Mouse (Mus musculus) liver, embryonic 16.5 days (tissue): ENCODE measurements around the gene Pla1a. TPM values are rescaled to one million over a fixed set of nuclear protein-coding genes. Genes with fewer than 3 reads are reported as not detected.

ENCODE experiments used
- ATAC-seq: fragments of 200-750 bp; cut with Nextera tagmentation; 2 replicates; pipeline ENCODE4 v1.8.0; 2017; ENCODE audit warnings: low read depth, mild to moderate bottlenecking, moderate number of reproducible peaks, moderate library complexity
- H3K27ac ChIP-seq: fragments of 300-500 bp; sonication (generic); 2 replicates; pipeline ENCODE4 v1.5.1; 2014; ENCODE audit warnings: mild to moderate bottlenecking, low read length
- H3K27me3 ChIP-seq: fragments of 300-500 bp; sonication (generic); 2 replicates; pipeline ENCODE4 v1.6.1; 2014; ENCODE audit warnings: low read depth, low read length, mixed read lengths; ENCODE audit not compliant: control insufficient read depth, insufficient read depth
- H3K36me3 ChIP-seq: fragments of 300-500 bp; sonication (generic); 2 replicates; pipeline ENCODE4 v1.6.1; 2014; ENCODE audit warnings: mild to moderate bottlenecking; ENCODE audit not compliant: control insufficient read depth, insufficient read depth
- H3K4me1 ChIP-seq: fragments of 300-500 bp; sonication (generic); 2 replicates; pipeline ENCODE4 v1.6.1; 2014; ENCODE audit warnings: low read depth, low read length, mixed read lengths; ENCODE audit not compliant: control insufficient read depth
- H3K4me2 ChIP-seq: fragments of 300-500 bp; sonication (generic); 2 replicates; pipeline ENCODE4 v1.6.1; 2014; ENCODE audit warnings: low read depth, low read length, mixed read lengths
- H3K4me3 ChIP-seq: fragments of 300-500 bp; sonication (generic); 2 replicates; pipeline ENCODE4 v1.5.1; 2014; ENCODE audit warnings: low read depth, mild to moderate bottlenecking, low read length
- H3K9ac ChIP-seq: fragments of 300-500 bp; sonication (generic); 2 replicates; pipeline ENCODE4 v1.6.1; 2014; ENCODE audit warnings: low read depth, low read length
- H3K9me3 ChIP-seq: fragments of 300-500 bp; sonication (generic); replicated peaks from 2 replicates; pipeline ENCODE4 v1.6.1; 2016; ENCODE audit warnings: low read length; ENCODE audit not compliant: control insufficient read depth
- WGBS: fragments of 180-500 bp; shearing (Covaris S2); extraction: QIAGEN DNeasy Blood & Tissue Kit; methylation state at CpG from one replicate; pipeline ENCODE4 v1.1.7; 2014; ENCODE audit not compliant: insufficient replicate concordance; 5-methylcytosine and 5-hydroxymethylcytosine counted together
- polyA plus RNA-seq: library from polyadenylated mRNA; unstranded; fragments of >200 nt; fragmentation: Nextera tagmentation; extraction: Ambion mirVana; gene quantifications from 2 replicates; pipeline ENCODE4 v1.2.1, GENCODE M21; 2015

Pla1a gene
- polyA plus RNA-seq, 1 experiment from 2014 or later = 40.4 TPM

DNA sequence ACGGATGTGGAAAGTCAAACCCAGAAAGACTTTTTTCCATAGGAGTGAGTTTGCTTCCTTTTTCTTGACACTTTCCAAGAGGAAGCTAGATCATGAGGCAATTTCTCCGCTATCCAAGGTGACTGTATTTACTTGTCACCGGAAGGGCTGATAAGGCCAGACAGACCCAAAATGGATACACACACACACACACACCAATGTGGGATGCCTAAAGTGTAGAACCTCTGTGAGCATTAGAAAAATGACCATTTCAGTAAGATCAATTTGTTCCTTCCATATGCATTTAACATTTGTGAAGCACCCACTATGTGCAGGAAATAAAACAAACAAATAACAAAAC is 69.7 kb downstream of the Pla1a start:
- ATAC-seq = no peak
- H3K27ac ChIP-seq = no peak overlapping the region
- H3K36me3 ChIP-seq = no peaks in the 10 kb centered on the region
- peaks cover 24% of the 10 kb centered on the region for H3K4me1 ChIP-seq
- no peaks in the 10 kb centered on the region for H3K9me3 ChIP-seq
- 48% methylated on average over 3 of the region's 3 CpGs for WGBS
- H3K4me3 ChIP-seq = no peak overlapping the region
- no peak overlapping the region for H3K4me2 ChIP-seq
- no peaks in the 10 kb centered on the region for H3K27me3 ChIP-seq
- no peak overlapping the region for H3K9ac ChIP-seq

DNA sequence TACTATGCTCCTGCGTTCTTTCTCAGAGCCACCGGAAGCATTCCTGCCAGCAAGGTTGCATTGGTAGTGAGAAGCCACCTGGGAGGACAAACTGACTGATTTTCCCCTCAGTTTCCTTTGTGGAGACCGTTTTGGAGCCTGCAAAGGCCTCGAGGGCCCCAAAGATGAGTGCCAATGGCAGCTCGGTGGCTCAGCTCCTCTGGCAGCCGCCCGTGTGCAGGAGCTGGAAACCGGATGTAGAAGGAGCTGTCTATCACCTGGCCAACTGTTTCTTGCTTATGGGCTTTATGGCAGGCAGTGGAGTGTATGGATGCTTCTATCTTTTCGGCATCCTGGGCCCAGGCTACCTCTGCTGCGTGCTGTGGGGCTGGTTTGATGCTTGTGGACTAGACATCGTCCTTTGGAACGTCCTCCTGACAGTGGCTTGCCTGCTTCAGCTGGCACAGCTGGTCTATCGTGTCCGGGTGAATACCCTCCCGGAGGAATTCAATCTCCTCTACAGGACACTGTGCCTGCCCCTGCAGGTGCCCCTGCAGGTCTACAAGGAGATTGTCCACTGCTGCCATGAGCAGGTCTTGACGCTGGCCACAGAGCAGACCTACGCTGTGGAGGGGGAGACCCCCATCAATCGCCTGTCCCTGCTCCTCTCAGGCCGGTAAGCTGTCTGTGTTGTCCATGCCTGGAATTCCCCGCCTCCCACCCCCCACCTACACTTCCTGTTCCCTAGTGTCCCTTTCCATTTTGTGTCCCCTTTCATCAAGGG is 70.3 kb downstream of the Pla1a start:
- peaks cover 24% of the 10 kb centered on the region for H3K4me1 ChIP-seq
- H3K9ac ChIP-seq = no peak overlapping the region
- no peak for ATAC-seq
- no peaks in the 10 kb centered on the region for H3K27me3 ChIP-seq
- H3K4me3 ChIP-seq = no peak overlapping the region
- H3K36me3 ChIP-seq = no peaks in the 10 kb centered on the region
- H3K4me2 ChIP-seq = no peak overlapping the region
- H3K9me3 ChIP-seq = no peaks in the 10 kb centered on the region
- no peak overlapping the region for H3K27ac ChIP-seq
- WGBS = 75% methylated on average over 20 of the region's 20 CpGs

DNA sequence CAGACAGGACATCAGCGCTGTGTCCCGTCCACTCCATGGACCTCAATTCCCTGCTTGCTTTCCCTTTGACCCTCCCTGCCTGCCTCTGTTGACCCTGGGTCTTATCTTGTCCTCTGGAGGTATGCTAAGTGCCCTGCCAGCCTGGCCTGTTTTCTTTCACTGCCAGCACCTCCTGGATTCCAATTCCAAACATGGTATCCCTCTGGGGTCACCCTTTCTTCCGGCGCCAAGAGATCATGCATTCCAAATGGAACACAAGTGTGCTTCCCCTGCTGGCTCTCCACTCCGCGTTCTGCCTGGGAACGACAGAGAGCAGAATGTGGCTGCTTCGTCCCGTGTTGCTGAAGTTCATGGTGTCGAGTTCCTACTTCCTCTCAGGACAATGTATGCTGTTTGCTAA is 71.0 kb downstream of the Pla1a start, which contains the start of gene Popdc2:
Gene Popdc2 (plus strand): TSS at position 277 of the 400 bp plus-strand sequence.
- Histone ChIP-seq H3K9ac (no peak within 1 kb of the TSS), H3K4me2 (no peak within 1 kb of the TSS), H3K4me3 (no peak within 1 kb of the TSS), H3K36me3 (no peaks in the 10 kb centered on the region), H3K27ac (no peak within 1 kb of the TSS), H3K4me1 (peaks cover 24% of the 10 kb centered on the region), H3K27me3 (no peaks in the 10 kb centered on the region), H3K9me3 (no peaks in the 10 kb centered on the region)
- WGBS = 55% methylated on average over 10 of the region's 10 CpGs
- ATAC-seq = no peak

DNA sequence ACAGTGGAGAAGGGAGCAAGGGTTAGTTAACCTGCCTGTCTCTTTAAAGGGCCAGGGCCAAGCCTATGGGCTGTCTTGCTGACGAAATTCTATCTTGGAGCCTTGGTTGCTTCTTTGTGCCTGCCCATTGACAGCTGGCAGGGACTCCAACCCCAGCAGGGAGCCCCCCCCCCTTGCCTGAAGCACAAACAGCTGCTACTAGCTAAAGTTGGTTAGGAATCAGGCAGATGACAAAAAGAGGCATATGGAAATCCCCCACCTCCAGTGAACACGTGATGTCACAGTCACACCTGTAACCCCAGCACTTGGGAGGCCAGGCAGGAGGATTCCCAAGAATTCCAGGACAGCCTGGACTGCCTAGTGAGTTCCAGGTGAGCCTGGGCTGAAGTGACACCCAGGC is 72.6 kb downstream of the Pla1a start:
- Histone ChIP-seq H3K27me3 (no peaks in the 10 kb centered on the region), H3K4me2 (no peak overlapping the region), H3K27ac (no peak overlapping the region), H3K4me3 (no peak overlapping the region), H3K9ac (no peak overlapping the region), H3K4me1 (peaks cover 21% of the 10 kb centered on the region), H3K9me3 (no peaks in the 10 kb centered on the region), H3K36me3 (no peaks in the 10 kb centered on the region)
- WGBS = 41% methylated on average over 2 of the region's 2 CpGs
- no peak for ATAC-seq

DNA sequence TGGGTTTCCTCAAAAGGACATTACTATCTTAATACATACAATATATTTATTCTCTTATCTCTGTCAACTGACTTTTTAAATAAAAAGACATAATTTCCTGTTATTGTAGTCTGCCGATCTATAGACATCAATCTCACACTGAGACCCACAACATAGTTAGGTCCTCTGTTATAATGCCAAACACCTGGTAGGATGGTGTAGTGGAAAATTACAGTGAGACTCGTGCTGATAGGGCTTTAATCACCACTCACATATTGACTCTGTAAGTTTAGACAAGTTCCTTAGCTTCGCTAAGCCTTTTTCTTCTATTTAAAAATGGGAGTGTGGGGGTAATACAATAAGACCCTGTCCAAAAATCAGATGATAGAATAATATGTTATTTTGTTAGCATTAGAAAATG is 73.1 kb downstream of the Pla1a start:
- ATAC-seq = no peak
- Histone ChIP-seq H3K4me3 (no peak overlapping the region), H3K9ac (no peak overlapping the region), H3K27ac (no peak overlapping the region), H3K36me3 (no peaks in the 10 kb centered on the region), H3K4me1 (peaks cover 21% of the 10 kb centered on the region), H3K9me3 (no peaks in the 10 kb centered on the region), H3K27me3 (no peaks in the 10 kb centered on the region), H3K4me2 (no peak overlapping the region)
- 38% methylated on average over 3 of the region's 3 CpGs for WGBS

DNA sequence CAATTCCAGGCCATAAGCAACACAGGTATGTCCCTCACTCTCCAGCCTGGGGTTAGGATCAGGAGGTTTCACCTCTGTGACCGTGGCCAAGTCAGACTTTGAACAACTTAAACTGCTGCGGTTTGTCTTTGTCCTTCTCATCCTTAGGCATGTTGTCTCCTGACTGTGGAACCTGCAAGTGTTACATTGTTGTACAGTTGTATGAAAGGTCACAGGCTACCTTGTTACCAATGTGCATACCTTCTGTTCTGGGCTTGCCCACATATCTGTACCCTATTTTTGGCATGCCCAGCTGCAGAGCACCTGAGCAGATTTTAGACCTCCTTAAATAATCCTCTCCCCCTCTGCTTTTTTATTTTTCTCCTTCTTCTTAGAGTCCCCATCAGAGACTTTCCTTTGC is 73.7 kb downstream of the Pla1a start:
- Histone ChIP-seq H3K9me3 (no peaks in the 10 kb centered on the region), H3K4me3 (no peak overlapping the region), H3K36me3 (no peaks in the 10 kb centered on the region), H3K4me2 (no peak overlapping the region), H3K4me1 (peaks cover 23% of the 10 kb centered on the region), H3K27me3 (no peaks in the 10 kb centered on the region), H3K27ac (no peak overlapping the region), H3K9ac (no peak overlapping the region)
- 89% methylated on average over 2 of the region's 2 CpGs for WGBS
- no peak for ATAC-seq

DNA sequence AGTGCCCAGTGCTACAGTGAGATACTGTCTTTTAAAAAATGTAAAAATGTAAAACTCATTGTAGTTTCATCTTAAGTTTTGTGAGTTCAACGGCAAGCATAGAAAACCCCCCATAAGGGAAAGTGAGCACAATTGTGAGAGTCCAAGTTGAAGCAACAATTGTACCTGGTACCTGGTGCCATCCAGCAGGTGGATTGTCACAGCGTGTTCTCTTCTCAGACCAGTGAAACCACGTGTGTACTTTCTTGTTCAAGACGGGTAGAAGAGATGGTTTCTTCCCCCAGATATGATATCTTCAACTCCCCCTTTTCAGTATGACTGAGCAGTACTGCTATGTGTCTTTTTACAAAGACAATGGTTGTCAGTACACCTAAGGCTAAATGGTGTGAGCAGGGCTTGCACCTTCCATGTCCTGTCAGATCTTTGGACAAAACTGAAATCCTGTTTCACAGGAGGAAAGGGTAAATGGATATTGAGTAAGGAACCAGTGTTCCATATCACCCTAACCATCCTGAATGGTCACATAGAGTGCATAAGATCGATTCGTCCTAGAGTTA is 74.6 kb downstream of the Pla1a start:
- Histone ChIP-seq H3K4me2 (no peak overlapping the region), H3K9ac (no peak overlapping the region), H3K27ac (no peak overlapping the region), H3K4me1 (peaks cover 23% of the 10 kb centered on the region), H3K4me3 (no peak overlapping the region), H3K9me3 (no peaks in the 10 kb centered on the region), H3K27me3 (no peaks in the 10 kb centered on the region), H3K36me3 (peaks cover 2% of the 10 kb centered on the region; the same call in 1 of the 2 replicates)
- no peak for ATAC-seq
- WGBS = 64% methylated on average over 6 of the region's 6 CpGs

DNA sequence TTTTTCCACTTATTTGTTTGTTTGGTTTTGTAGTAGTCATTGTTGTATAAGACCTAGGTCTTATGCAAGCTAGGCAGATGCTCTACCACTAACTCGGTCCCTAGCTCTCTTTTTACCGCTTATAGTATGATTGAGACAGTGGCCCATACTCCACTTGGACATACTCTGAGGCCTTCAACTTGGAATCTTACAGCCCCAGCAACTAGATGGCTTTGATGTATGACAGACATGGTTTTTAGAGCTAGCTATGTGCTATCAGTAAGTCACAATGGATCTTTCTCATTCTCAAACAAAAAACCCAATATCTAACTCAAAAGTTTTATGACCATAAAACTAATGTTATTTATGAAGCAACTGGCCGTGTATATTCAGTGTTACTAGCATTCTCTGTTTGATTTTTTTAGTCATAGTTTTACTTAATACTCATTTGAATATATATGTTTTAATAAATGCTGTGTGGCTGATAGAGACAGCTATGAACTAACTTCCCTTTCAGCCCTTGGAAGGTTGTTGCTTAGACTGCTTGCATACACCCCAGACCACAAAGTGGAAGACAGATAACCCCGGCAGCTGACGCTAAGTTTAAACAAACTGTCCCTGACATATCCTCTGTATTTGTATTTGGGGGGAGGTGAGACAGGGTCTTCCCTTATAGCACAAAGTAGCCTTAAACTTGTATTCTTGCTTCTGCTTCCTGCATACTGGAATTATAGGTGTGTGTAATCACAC is 78.6 kb downstream of the Pla1a start:
- Histone ChIP-seq H3K9ac (no peak overlapping the region), H3K4me1 (peaks cover 20% of the 10 kb centered on the region), H3K9me3 (no peaks in the 10 kb centered on the region), H3K4me3 (no peak overlapping the region), H3K27ac (peak overlapping the region; percentile 26; the same call in 1 of the 2 replicates), H3K4me2 (no peak overlapping the region), H3K36me3 (peaks cover 34% of the 10 kb centered on the region), H3K27me3 (no peaks in the 10 kb centered on the region)
- 43% methylated on average over 5 of the region's 5 CpGs for WGBS
- ATAC-seq = no peak

DNA sequence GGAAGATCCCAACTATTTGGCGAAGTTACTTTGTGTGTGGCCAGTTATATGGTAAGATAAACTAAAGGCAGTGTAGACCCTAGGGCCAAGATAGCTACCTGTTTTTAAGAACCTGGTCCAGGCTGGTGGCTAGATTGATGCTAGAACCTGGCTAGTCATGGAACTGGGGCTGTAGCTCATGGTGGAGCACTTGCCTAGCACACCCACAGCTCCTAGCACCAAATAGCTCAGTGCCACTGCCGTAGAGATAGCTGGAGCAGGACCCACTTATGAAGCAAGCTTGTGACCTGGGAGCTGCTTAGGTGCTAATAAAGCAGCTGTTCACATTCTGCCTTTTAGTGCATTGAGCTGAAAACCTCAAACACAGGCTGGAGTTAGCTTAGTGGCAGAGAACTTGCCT is 79.3 kb downstream of the Pla1a start:
- H3K4me3 ChIP-seq = no peak overlapping the region
- WGBS = 79% methylated on average over 2 of the region's 2 CpGs
- H3K4me1 ChIP-seq = peaks cover 25% of the 10 kb centered on the region
- H3K27me3 ChIP-seq = no peaks in the 10 kb centered on the region
- no peak overlapping the region for H3K9ac ChIP-seq
- peaks cover 38% of the 10 kb centered on the region for H3K36me3 ChIP-seq
- H3K9me3 ChIP-seq = no peaks in the 10 kb centered on the region
- H3K4me2 ChIP-seq = no peak overlapping the region
- H3K27ac ChIP-seq = no peak overlapping the region
- ATAC-seq = no peak
